Mouse (Mus musculus): ENCODE measurements around the gene Gja5. TPM values are rescaled to one million over a fixed set of nuclear protein-coding genes. Genes with fewer than 3 reads are reported as not detected.

The Gja5 gene
- total RNA-seq (2021) = 10 to 100 TPM; 14.4 to 15.3 TPM

- no peak for DNase-seq (ENCODE audit: low spot score)
- intact Hi-C loops (cut with DNase I) = no loop called here
Measured at GRCm38 (mm10) chr3:96904393-96904792, at the start of gene Gja5. Gja5 (plus strand) TSS chr3:96904693.

GRCm38 (mm10) chr3:96855833-96856232 lies 48.7 kb upstream of the Gja5 start:
- DNase-seq (ENCODE audit: low spot score) = no peak
- intact Hi-C loops (cut with DNase I) = no loop called here

- no peak for DNase-seq (ENCODE audit: low spot score)
Measured at GRCm38 (mm10) chr3:96860498-96860897, 44.0 kb upstream of the Gja5 start.

GRCm38 (mm10) chr3:96867863-96868262 lies 36.6 kb upstream of the Gja5 start:
- DNase-seq (ENCODE audit: low spot score) = no peak
- intact Hi-C loops (cut with DNase I) = no loop called here

More at GRCm38 (mm10) chr3:96860498-96860897, 44.0 kb upstream of the Gja5 start:
- intact Hi-C loops (cut with DNase I) = no loop called here

- intact Hi-C loops (cut with DNase I) = no loop called here
- DNase-seq (ENCODE audit: low spot score) = no peak
Measured at GRCm38 (mm10) chr3:96868566-96868965, 35.9 kb upstream of the Gja5 start.

- no peak for DNase-seq (ENCODE audit: low spot score)
- intact Hi-C loops (cut with DNase I) = no loop called here
Measured at GRCm38 (mm10) chr3:96869091-96869490, 35.4 kb upstream of the Gja5 start.

- DNase-seq (ENCODE audit: low spot score) = no peak
- intact Hi-C loops (cut with DNase I) = no loop called here
Measured at GRCm38 (mm10) chr3:96870270-96870669, 34.2 kb upstream of the Gja5 start.

- intact Hi-C loops (cut with DNase I) = no loop called here
- no peak for DNase-seq (ENCODE audit: low spot score)
Measured at GRCm38 (mm10) chr3:96871070-96871469, 33.4 kb upstream of the Gja5 start.

- no peak for DNase-seq (ENCODE audit: low spot score)
- intact Hi-C loops (cut with DNase I) = no loop called here
Measured at GRCm38 (mm10) chr3:96872501-96872900, 32.0 kb upstream of the Gja5 start.

GRCm38 (mm10) chr3:96874808-96875571 lies 29.5 kb upstream of the Gja5 start:
- DNase-seq (ENCODE audit: low spot score) = no peak
- intact Hi-C loops (cut with DNase I) = no loop called here

- intact Hi-C loops (cut with DNase I) = no loop called here
- no peak for DNase-seq (ENCODE audit: low spot score)
Measured at GRCm38 (mm10) chr3:96879536-96879935, 25.0 kb upstream of the Gja5 start.

GRCm38 (mm10) chr3:96880385-96880784 lies 24.1 kb upstream of the Gja5 start:
- no peak for DNase-seq (ENCODE audit: low spot score)
- intact Hi-C loops (cut with DNase I) = no loop called here

GRCm38 (mm10) chr3:96881557-96881956 lies 22.9 kb upstream of the Gja5 start:
- intact Hi-C loops (cut with DNase I) = no loop called here

GRCm38 (mm10) chr3:96882061-96882849 lies 22.2 kb upstream of the Gja5 start:
- intact Hi-C loops (cut with DNase I) = no loop called here
- no peak for DNase-seq (ENCODE audit: low spot score)

More at GRCm38 (mm10) chr3:96881557-96881956, 22.9 kb upstream of the Gja5 start:
- no peak for DNase-seq (ENCODE audit: low spot score)

- intact Hi-C loops (cut with DNase I) = no loop called here
- DNase-seq (ENCODE audit: low spot score) = no peak
Measured at GRCm38 (mm10) chr3:96883690-96884089, 20.8 kb upstream of the Gja5 start.

GRCm38 (mm10) chr3:96902336-96902999 lies 2.0 kb upstream of the Gja5 start:
- no peak for DNase-seq (ENCODE audit: low spot score)
- intact Hi-C loops (cut with DNase I) = no loop called here

- intact Hi-C loops (cut with DNase I) = no loop called here
- peak; percentile 84 for DNase-seq (ENCODE audit: low spot score)
Measured at GRCm38 (mm10) chr3:96904851-96905541, 503 bp downstream of the Gja5 start, which contains the start of gene Gpr89. Gpr89 (minus strand) TSS chr3:96905346.

- no peak for DNase-seq (ENCODE audit: low spot score)
- intact Hi-C loops (cut with DNase I) = no loop called here
Measured at GRCm38 (mm10) chr3:96905592-96905991, 1.1 kb downstream of the Gja5 start.

- intact Hi-C loops (cut with DNase I) = no loop called here
- no peak for DNase-seq (ENCODE audit: low spot score)
Measured at GRCm38 (mm10) chr3:96920991-96921390, 16.5 kb downstream of the Gja5 start.

GRCm38 (mm10) chr3:96924631-96925030 lies 20.1 kb downstream of the Gja5 start:
- intact Hi-C loops (cut with DNase I) = no loop called here
- DNase-seq (ENCODE audit: low spot score) = no peak
